Mouse (Mus musculus) embryonic fibroblast, embryonic 13.5 days (primary cell): ENCODE results near the gene Enox2.

Source experiments
- CTCF ChIP-seq: IDR thresholded peaks from 2 replicates; pipeline ENCODE4 v1.5.1; 2011; ENCODE audit warnings: mild to moderate bottlenecking, control low read depth, low read length, moderate library complexity, borderline replicate concordance; ENCODE audit not compliant: insufficient read depth
- POLR2A ChIP-seq: IDR thresholded peaks from 2 replicates; pipeline ENCODE4 v1.6.1; 2011; ENCODE audit warnings: low read depth, mild to moderate bottlenecking, control low read depth, low read length, moderate library complexity

DNA sequence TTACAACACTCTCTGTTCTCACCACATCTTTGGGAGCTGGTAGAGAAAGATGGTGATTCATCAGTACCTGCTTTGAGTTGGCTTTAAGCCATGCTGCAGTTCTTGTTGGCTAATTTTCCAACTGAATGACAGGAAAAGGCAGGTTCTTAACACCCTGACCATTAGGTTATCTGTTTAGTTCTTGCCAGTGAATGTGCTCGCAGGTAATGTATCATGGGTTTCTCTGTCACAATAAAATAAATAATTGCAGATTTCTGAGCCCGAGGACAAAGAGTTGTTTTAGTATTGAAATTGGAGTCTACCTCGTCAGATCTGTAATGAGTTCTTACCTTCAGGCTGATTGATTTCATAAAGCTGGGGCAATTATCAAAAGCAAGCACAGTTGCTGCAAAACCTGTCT lies 106.9 kb downstream of the Enox2 start:
- TF ChIP-seq POLR2A, result no peak
- no peak for TF ChIP-seq CTCF
